Mouse (Mus musculus) embryonic fibroblast, embryonic 13.5 days (primary cell): ENCODE data around the gene Nup153.

Source experiments
- CTCF ChIP-seq: IDR thresholded peaks from 2 replicates; pipeline ENCODE4 v1.5.1; 2011; ENCODE audit warnings: mild to moderate bottlenecking, control low read depth, low read length, moderate library complexity, borderline replicate concordance; ENCODE audit not compliant: insufficient read depth
- POLR2A ChIP-seq: IDR thresholded peaks from 2 replicates; pipeline ENCODE4 v1.6.1; 2011; ENCODE audit warnings: low read depth, mild to moderate bottlenecking, control low read depth, low read length, moderate library complexity

DNA sequence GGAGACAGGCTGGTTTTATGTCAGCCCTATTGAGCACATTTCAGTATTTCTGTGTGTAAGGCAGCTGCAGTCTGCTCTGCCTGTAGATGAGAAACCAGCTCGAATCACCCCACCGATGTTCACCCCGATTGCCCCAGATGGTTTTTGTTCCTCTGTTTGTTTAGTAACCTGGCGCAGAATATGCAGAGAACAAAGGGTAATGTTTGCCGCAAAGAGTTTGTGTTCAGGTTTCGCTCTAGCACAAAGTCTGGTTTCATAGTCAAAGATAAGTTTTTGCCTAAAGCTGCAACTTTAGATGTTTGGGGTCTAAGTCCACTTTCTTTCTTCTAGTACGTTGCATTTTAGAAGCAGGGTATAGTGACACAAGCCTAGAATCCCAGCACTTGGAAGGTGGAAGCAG, 75.1 kb downstream of the Nup153 start:
- TF ChIP-seq CTCF (no peak), POLR2A (no peak)
